Mouse (Mus musculus) CH12.LX (cell line): Measurements from ENCODE around the gene Otogl. TPM values are rescaled to one million over a fixed set of nuclear protein-coding genes. Genes with fewer than 3 reads are reported as not detected.

Experiments
- DNase-seq: peaks from one replicate; pipeline ENCODE4 v3.0.0-alpha.2; 2013; ENCODE audit errors: extremely low read depth
- H3K27ac ChIP-seq: 2 replicates; pipeline ENCODE4 v1.5.1; 2012; ENCODE audit warnings: low read depth, mild to moderate bottlenecking, control low read depth, moderate library complexity; ENCODE audit not compliant: insufficient read depth
- H3K27me3 ChIP-seq: replicated peaks from 2 replicates; pipeline ENCODE3; 2012; ENCODE audit warnings: inconsistent platforms
- H3K36me3 ChIP-seq, 2 experiments: replicated peaks in 1 of 2; 2 replicates each; pipeline versions ENCODE3 to v1.6.1; 2012; ENCODE audit warnings: inconsistent platforms in 1 of 2, low read length in 1 of 2, mild to moderate bottlenecking in 1 of 2, mixed read lengths in 1 of 2, moderate library complexity in 1 of 2; ENCODE audit not compliant: control insufficient read depth in 1 of 2, insufficient read depth in 1 of 2
- H3K4me1 ChIP-seq, 2 experiments: 2 replicates each; pipeline ENCODE4 v1.6.1; 2012; ENCODE audit warnings: inconsistent platforms in 1 of 2, moderate library complexity in 1 of 2; ENCODE audit not compliant: insufficient read depth in 2 of 2, control insufficient read depth in 1 of 2
- H3K4me2 ChIP-seq: 2 replicates; pipeline ENCODE4 v1.6.1; 2012; ENCODE audit warnings: low read depth, mild to moderate bottlenecking, control low read depth; ENCODE audit not compliant: poor library complexity, insufficient read depth, severe bottlenecking
- H3K4me3 ChIP-seq, 3 experiments: fragments of 150-350 bp in 1 of 3; sonication (generic) in 1 of 3; replicated peaks in 1 of 3; 2 replicates each; pipeline versions ENCODE3 to v1.5.1; 2011 to 2012; ENCODE audit warnings: low read depth in 2 of 3, low read length in 2 of 3, mild to moderate bottlenecking in 2 of 3, moderate library complexity in 2 of 3, control low read depth in 1 of 3, improper control_type of control experiment in 1 of 3, inconsistent platforms in 1 of 3, mixed read lengths in 1 of 3; ENCODE audit not compliant: poor library complexity in 1 of 3
- H3K79me2 ChIP-seq: replicated peaks from 2 replicates; pipeline ENCODE4 v1.6.1; 2012; ENCODE audit warnings: mild to moderate bottlenecking, moderate library complexity; ENCODE audit not compliant: control insufficient read depth, poor library complexity, insufficient read depth, severe bottlenecking; ENCODE audit errors: extremely low read depth
- H3K9ac ChIP-seq: 2 replicates; pipeline ENCODE4 v1.6.1; 2012; ENCODE audit warnings: low read depth, mild to moderate bottlenecking, control low read depth, moderate library complexity; ENCODE audit not compliant: insufficient read depth
- H3K9me3 ChIP-seq: replicated peaks from 2 replicates; pipeline ENCODE3; 2012; ENCODE audit warnings: low read length, inconsistent platforms, mixed read lengths
- CTCF ChIP-seq, 2 experiments: IDR thresholded peaks in 1 of 2; conservative IDR thresholded peaks in 1 of 2; 2 replicates each; pipeline ENCODE4 v1.5.1; 2011 to 2012; ENCODE audit warnings: low read depth in 2 of 2, low read length in 2 of 2, improper control_type of control experiment in 1 of 2, inconsistent platforms in 1 of 2, mild to moderate bottlenecking in 1 of 2, moderate library complexity in 1 of 2
- EP300 ChIP-seq: IDR thresholded peaks from 2 replicates; pipeline ENCODE4 v1.6.1; 2011; ENCODE audit warnings: low read length, improper control_type of control experiment
- ETS1 ChIP-seq: conservative IDR thresholded peaks from 2 replicates; pipeline ENCODE4 v1.6.1; 2012; ENCODE audit warnings: low read depth, mild to moderate bottlenecking, inconsistent platforms, low read length, improper control_type of control experiment, moderate library complexity
- IRF4 ChIP-seq: IDR thresholded peaks from 2 replicates; pipeline ENCODE4 v1.6.1; 2014; ENCODE audit warnings: low read depth, mild to moderate bottlenecking, inconsistent platforms, low read length, improper control_type of control experiment
- JUN ChIP-seq: IDR thresholded peaks from 2 replicates; pipeline ENCODE4 v1.6.1; 2011; ENCODE audit warnings: low read depth, mild to moderate bottlenecking, low read length, improper control_type of control experiment, moderate library complexity; ENCODE audit not compliant: insufficient read depth
- JUND ChIP-seq: conservative IDR thresholded peaks from 2 replicates; pipeline ENCODE4 v1.6.1; 2011; ENCODE audit warnings: low read depth, low read length, improper control_type of control experiment
- MAFK ChIP-seq: IDR thresholded peaks from 2 replicates; pipeline ENCODE4 v1.6.1; 2011; ENCODE audit warnings: low read length, improper control_type of control experiment; ENCODE audit not compliant: insufficient replicate concordance
- MXI1 ChIP-seq: IDR thresholded peaks from 2 replicates; pipeline ENCODE4 v1.6.1; 2011; ENCODE audit warnings: mild to moderate bottlenecking, low read depth, low read length, improper control_type of control experiment
- NRF1 ChIP-seq: IDR thresholded peaks from 2 replicates; pipeline ENCODE4 v1.6.1; 2014; ENCODE audit warnings: low read depth, mild to moderate bottlenecking, inconsistent platforms, low read length, improper control_type of control experiment, moderate library complexity
- POLR2A ChIP-seq: IDR thresholded peaks from 2 replicates; pipeline ENCODE4 v1.6.1; 2011; ENCODE audit warnings: low read depth, mild to moderate bottlenecking, improper control_type of control experiment, low read length
- RCOR1 ChIP-seq: conservative IDR thresholded peaks from 2 replicates; pipeline ENCODE4 v1.6.1; 2012; ENCODE audit warnings: low read depth, mild to moderate bottlenecking, inconsistent platforms, low read length, improper control_type of control experiment
- SIN3A ChIP-seq: IDR thresholded peaks from 2 replicates; pipeline ENCODE4 v1.6.1; 2012; ENCODE audit warnings: low read length, improper control_type of control experiment, inconsistent platforms
- TBP ChIP-seq: conservative IDR thresholded peaks from 2 replicates; pipeline ENCODE4 v1.6.1; 2011; ENCODE audit warnings: low read depth, low read length, improper control_type of control experiment
- ZNF384 ChIP-seq: IDR thresholded peaks from 2 replicates; pipeline ENCODE4 v1.6.1; 2012; ENCODE audit warnings: low read depth, low read length, improper control_type of control experiment, inconsistent platforms
- dilution Hi-C: fragments of 300-500 bp; cut with MboI; formaldehyde crosslinking; loops from 2 replicates; pipeline ENCODE4 v1.14.3; 2020; ENCODE audit warnings: low sequenced_read_pairs; ENCODE audit not compliant: extremely low pct_unique_long_range_greater_than_20kb, extremely low pct_ligation_motif_present
- in situ Hi-C: fragments of 300-500 bp; cut with MboI; formaldehyde crosslinking; loops from 3 replicates; pipeline ENCODE4 v1.14.3; 2019; ENCODE audit warnings: low sequenced_read_pairs, low pct_ligation_motif_present, low pct_unique_long_range_greater_than_20kb, mixed read lengths
- polyA plus RNA-seq: library from polyadenylated mRNA; unstranded; fragments of >175 nt; gene quantifications from 2 replicates; pipeline ENCODE4 v1.2.1, GENCODE M21; 2012; ENCODE audit warnings: low read depth; ENCODE audit not compliant: insufficient read length
- total RNA-seq, 2 experiments: library from RNA; depleted of rRNA; stranded (reverse); fragments of 300-350 nt in 1 of 2; fragments of >200 nt in 1 of 2; gene quantifications; 2 replicates each; pipeline ENCODE4 v1.2.3; 2012 to 2014

Otogl gene
- total and polyA plus RNA-seq, 3 experiments = 1.1 to 3.2 (median 2.1) TPM

DNA sequence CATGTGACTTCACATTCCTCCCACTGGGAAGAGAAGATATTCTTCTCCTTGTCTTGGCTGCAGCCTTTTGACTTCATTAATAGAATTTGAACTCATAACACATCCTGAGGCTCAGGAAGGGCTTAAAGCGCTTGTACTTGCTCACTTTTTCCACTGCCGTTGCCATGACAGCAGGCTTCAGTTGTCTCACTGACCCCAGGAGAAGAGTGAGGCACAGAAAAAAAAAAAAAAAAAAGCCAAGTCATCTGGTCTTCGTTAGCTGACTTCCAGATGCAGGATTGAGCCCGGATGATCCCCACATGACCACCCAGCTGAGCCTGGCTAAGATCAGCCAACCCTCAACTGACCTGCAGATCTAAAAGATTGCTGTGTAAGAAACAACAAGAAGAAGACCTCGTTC lies 34.4 kb upstream of the Otogl start:
- in situ Hi-C loops = loop anchor here (25.0 kb wide), 2 partner anchors 341 to 491 kb away; no protein-coding TSS in a partner anchor
- H3K4me1 ChIP-seq = peaks cover 0 to 25% of the 10 kb centered on the region in 2 experiments; a peak in 2 of 4 replicates

GRCm38 (mm10) chr10:107943859-107944258 lies 31.9 kb upstream of the Otogl start:
- peak; percentile 64 for TF ChIP-seq IRF4
- no peak for TF ChIP-seq TBP
- no peak for TF ChIP-seq CTCF (conservative IDR thresholded peaks at IDR 0.05 in 1 of 2, IDR thresholded peaks at IDR 0.05 in 1 of 2; ENCODE audit: low read depth in 2 of 2, low read length in 2 of 2)
- peak; percentile 64; the same call in 1 of the 2 replicates for TF ChIP-seq MAFK
- TF ChIP-seq SIN3A = no peak
- TF ChIP-seq ETS1 = peak; percentile 50
- no peak for TF ChIP-seq RCOR1
- Histone ChIP-seq H3K79me2 (no peaks in the 10 kb centered on the region), H3K4me2 (no peak overlapping the region), H3K36me3 (no peaks in the 10 kb centered on the region), H3K4me1 (peaks cover 0 to 25% of the 10 kb centered on the region in 2 experiments; a peak in 2 of 4 replicates), H3K27ac (no peak overlapping the region), H3K27me3 (no peaks in the 10 kb centered on the region), H3K9me3 (no peaks in the 10 kb centered on the region), H3K4me3 (no peak overlapping the region), H3K9ac (no peak overlapping the region)
- dilution Hi-C loops (no loop called here), in situ Hi-C loops (loop anchor here (25.0 kb wide), 2 partner anchors 343 to 493 kb away; no protein-coding TSS in a partner anchor)
- DNase-seq = no peak

More for the DNA sequence above, 34.4 kb upstream of the Otogl start:
- peak; percentile 87 for DNase-seq
- no peak overlapping the region for H3K27ac ChIP-seq
- peak overlapping the region; percentile 57; the same call in 1 of the 2 replicates for H3K4me2 ChIP-seq
- dilution Hi-C loops = no loop called here
- H3K27me3 ChIP-seq = no peaks in the 10 kb centered on the region
- no peaks in the 10 kb centered on the region for H3K79me2 ChIP-seq
- no peaks in the 10 kb centered on the region for H3K36me3 ChIP-seq
- no peak for TF ChIP-seq NRF1
- TF ChIP-seq POLR2A = no peak
- no peak for TF ChIP-seq EP300
- TF ChIP-seq JUN = peak; percentile 90
- TF ChIP-seq IRF4 = 0 out of 2 replicates have a peak, but pooled peaks have one; percentile 13
- peak; percentile 27; the same call in 1 of the 2 replicates for TF ChIP-seq ETS1
- TF ChIP-seq MXI1 = 0 out of 2 replicates have a peak, but pooled peaks have one; percentile 28
- peak; percentile 88 for TF ChIP-seq JUND
- TF ChIP-seq ZNF384 = peak; percentile 93
- TF ChIP-seq, all 38 proteins: peak for 6
- H3K9ac ChIP-seq = no peak overlapping the region
- no peak overlapping the region for H3K4me3 ChIP-seq
- H3K9me3 ChIP-seq = no peaks in the 10 kb centered on the region
